Mouse (Mus musculus) thymus, adult 2 months (tissue): Measurements from ENCODE around the gene Mospd2. TPM values are rescaled to one million over a fixed set of nuclear protein-coding genes. Genes with fewer than 3 reads are reported as not detected.

ENCODE experiments used
- DNase-seq: peaks from one replicate; pipeline ENCODE4 v3.0.0; 2021
- H3K27ac ChIP-seq: fragments of 200-500 bp; 2 replicates; pipeline ENCODE4 v1.5.1; 2012; ENCODE audit warnings: low read length, control low read depth; ENCODE audit not compliant: control insufficient read depth, insufficient read depth
- H3K27me3 ChIP-seq: fragments of 200-500 bp; 2 replicates; pipeline ENCODE4 v1.6.1; 2012; ENCODE audit warnings: mild to moderate bottlenecking, low read length, moderate library complexity, mixed read lengths; ENCODE audit not compliant: control insufficient read depth, insufficient read depth
- H3K36me3 ChIP-seq: fragments of 200-500 bp; 2 replicates; pipeline ENCODE4 v1.6.1; 2012; ENCODE audit warnings: mild to moderate bottlenecking, low read length, moderate library complexity; ENCODE audit not compliant: control insufficient read depth, insufficient read depth
- H3K4me1 ChIP-seq: fragments of 200-500 bp; replicated peaks from 2 replicates; pipeline ENCODE4 v1.6.1; 2012; ENCODE audit warnings: low read length; ENCODE audit not compliant: control insufficient read depth, insufficient read depth
- H3K4me3 ChIP-seq: fragments of 200-500 bp; 2 replicates; pipeline ENCODE4 v1.5.1; 2012; ENCODE audit warnings: mild to moderate bottlenecking, low read length, control low read depth, moderate library complexity; ENCODE audit not compliant: control insufficient read depth, insufficient read depth
- CTCF ChIP-seq: fragments of 200-500 bp; IDR thresholded peaks from 2 replicates; pipeline ENCODE4 v1.5.1; 2012; ENCODE audit warnings: mild to moderate bottlenecking, control low read depth, low read length, moderate library complexity, borderline replicate concordance; ENCODE audit not compliant: control insufficient read depth, poor library complexity, insufficient read depth; ENCODE audit errors: extremely low read depth
- POLR2A ChIP-seq: fragments of 200-500 bp; IDR thresholded peaks from 2 replicates; pipeline ENCODE4 v1.6.1; 2012; ENCODE audit warnings: mild to moderate bottlenecking, low read length, control low read depth, moderate library complexity; ENCODE audit not compliant: control insufficient read depth, poor library complexity, insufficient read depth; ENCODE audit errors: extremely low read depth
- WGBS: fragments of 180-500 bp; shearing (Covaris S2); methylation state at CpG from one replicate; pipeline ENCODE4 v1.1.7; 2018; 5-methylcytosine and 5-hydroxymethylcytosine counted together
- polyA plus RNA-seq: library from polyadenylated mRNA; depleted of rRNA; stranded (reverse); fragments of >200 nt; gene quantifications from 2 replicates; pipeline ENCODE4 v1.2.3, GENCODE M21; 2012; rRNA removed

The Mospd2 gene
- polyA plus RNA-seq, 1 experiment = 3.9 TPM

- H3K27ac ChIP-seq = no peak overlapping the region
- TF ChIP-seq CTCF (no peak), POLR2A (no peak)
Measured at GRCm38 (mm10) chrX:164886260-164886659, 93.9 kb downstream of the Mospd2 start.

More at GRCm38 (mm10) chrX:164886260-164886659, 93.9 kb downstream of the Mospd2 start:
- Histone ChIP-seq H3K27me3 (no peaks in the 10 kb centered on the region), H3K36me3 (no peaks in the 10 kb centered on the region), H3K4me3 (no peak overlapping the region), H3K4me1 (no peaks in the 10 kb centered on the region)
- 100% methylated on average over 1 of the region's 1 CpGs for WGBS
- DNase-seq = no peak

Other genes with a start within 250 kb of the Mospd2 start
- 0.97 and 1.2 TPM in 2 replicates for gene Fancb, start 217 bp upstream of the Mospd2 start, polyA plus RNA-seq
- gene Gm17604, start 24.5 kb upstream of the Mospd2 start, polyA plus RNA-seq = not detected in 2 replicates